Mouse (Mus musculus): ENCODE measurements around the gene St8sia6. TPM values are rescaled to one million over a fixed set of nuclear protein-coding genes. Genes with fewer than 3 reads are reported as not detected.

The St8sia6 gene
- polyA plus RNA-seq, 1 experiment from 2014 or later: 0.08 TPM

DNA sequence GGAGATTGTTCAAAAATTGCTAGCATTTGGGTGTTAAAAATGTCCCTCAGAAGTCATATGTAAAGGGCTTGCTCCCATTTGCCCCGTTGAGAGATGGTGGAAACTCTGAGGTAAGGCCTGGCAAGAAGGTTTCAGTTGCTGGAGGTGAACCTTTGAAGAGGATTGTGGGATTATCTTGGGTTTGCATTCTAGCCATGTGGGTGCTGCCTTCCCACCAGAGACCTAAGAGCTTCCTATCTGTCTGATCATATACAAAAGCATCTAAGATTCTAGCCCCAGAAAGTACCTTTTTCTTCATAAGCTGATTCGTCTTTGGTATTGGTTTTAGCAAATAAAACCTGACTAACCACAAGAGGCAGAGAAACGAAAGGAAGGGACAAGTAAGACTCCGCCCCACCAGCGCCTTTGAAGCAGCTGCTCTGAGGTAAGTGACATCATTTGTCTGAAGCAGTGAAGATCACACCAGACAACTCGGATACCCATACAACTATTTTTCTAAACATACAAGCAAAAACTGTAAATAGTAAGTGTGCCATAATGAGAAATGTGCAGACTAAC lies 75.2 kb downstream of the St8sia6 start:
- Histone ChIP-seq H3K4me2 (no peak overlapping the region), H3K27ac (ENCODE audit: poor library complexity, severe bottlenecking) (no peak overlapping the region), H3K27me3 (replicated peaks) (no peaks in the 10 kb centered on the region), H3K36me3 (no peaks in the 10 kb centered on the region), H3K4me1 (replicated peaks) (no peaks in the 10 kb centered on the region), H3K9me3 (replicated peaks) (no peaks in the 10 kb centered on the region), H3K4me3 (no peak overlapping the region), H3K9ac (no peak overlapping the region)
- ATAC-seq (ENCODE audit: insufficient number of reproducible peaks, low FRiP score): no peak
- 69% methylated on average over 6 of the region's 6 CpGs for WGBS

DNA sequence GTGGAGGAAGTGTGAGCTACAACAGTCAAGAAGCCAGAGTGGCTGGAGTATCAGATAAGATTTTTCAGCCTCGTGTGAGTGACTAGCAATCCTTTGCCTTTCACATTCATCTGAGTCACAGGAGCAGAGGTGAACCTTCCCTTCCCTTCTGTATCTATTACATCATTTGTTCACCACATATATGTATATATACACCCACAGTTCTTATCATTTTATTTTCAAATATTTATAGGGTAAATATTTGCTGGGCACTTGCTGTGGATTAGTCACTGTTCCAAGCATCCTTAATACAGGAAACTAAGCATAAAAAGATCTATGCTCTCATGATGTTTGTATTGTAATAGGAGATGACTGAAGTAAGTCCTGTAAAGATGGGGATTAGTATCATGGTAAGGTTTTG lies 85.1 kb downstream of the St8sia6 start:
- H3K27me3 ChIP-seq (replicated peaks): no peaks in the 10 kb centered on the region
- WGBS: 38% methylated on average over 1 of the region's 1 CpGs

DNA sequence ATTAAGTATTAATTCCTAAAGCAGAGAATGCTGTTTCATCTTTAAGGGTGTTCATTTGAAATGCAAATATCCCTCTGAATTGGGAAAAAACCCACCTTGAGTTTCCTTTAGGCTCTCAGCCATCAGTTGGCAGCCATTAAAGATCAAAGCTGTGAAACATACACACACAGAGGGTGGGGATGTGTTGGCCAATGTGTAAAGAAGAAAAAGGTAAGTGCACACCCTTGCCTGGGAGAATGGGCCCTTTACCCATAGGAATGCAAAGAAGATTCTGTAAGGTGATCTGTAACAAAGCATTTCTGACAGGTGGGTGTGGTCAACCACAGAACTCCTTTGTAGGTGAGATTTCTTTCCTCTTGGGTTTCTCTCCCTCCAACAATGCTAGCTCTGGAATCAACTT lies 96.3 kb downstream of the St8sia6 start:
- no peak for ATAC-seq (ENCODE audit: insufficient number of reproducible peaks, low FRiP score)
- no peaks in the 10 kb centered on the region for H3K27me3 ChIP-seq (replicated peaks)

More for the DNA sequence above, 85.1 kb downstream of the St8sia6 start:
- no peaks in the 10 kb centered on the region for H3K9me3 ChIP-seq (replicated peaks)
- no peak overlapping the region for H3K27ac ChIP-seq (ENCODE audit: poor library complexity, severe bottlenecking)
- no peaks in the 10 kb centered on the region for H3K36me3 ChIP-seq
- H3K4me2 ChIP-seq: no peak overlapping the region
- no peak for ATAC-seq (ENCODE audit: insufficient number of reproducible peaks, low FRiP score)
- H3K9ac ChIP-seq: no peak overlapping the region
- no peaks in the 10 kb centered on the region for H3K4me1 ChIP-seq (replicated peaks)
- no peak overlapping the region for H3K4me3 ChIP-seq

DNA sequence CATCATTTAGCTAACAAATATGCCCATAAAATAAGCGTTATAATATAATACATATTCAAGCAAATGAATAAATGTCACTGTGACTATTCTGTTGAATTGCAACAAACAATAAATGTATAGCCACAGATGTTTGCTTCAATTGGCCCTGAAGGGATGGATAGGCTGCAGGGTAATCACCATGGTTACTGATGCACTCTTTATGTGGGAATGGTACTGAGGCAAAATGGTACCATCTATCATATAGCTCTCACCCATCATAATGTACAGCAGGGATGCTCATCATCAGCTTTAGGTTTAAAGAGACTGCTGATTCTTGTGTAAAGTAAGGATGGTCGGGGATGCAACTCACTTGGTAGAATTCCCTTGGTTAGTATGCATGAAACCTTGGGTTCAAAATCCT lies 99.4 kb downstream of the St8sia6 start:
- Histone ChIP-seq H3K36me3 (no peaks in the 10 kb centered on the region), H3K4me1 (replicated peaks) (no peaks in the 10 kb centered on the region), H3K9ac (no peak overlapping the region), H3K27me3 (replicated peaks) (no peaks in the 10 kb centered on the region), H3K9me3 (replicated peaks) (no peaks in the 10 kb centered on the region), H3K4me2 (no peak overlapping the region), H3K4me3 (no peak overlapping the region), H3K27ac (ENCODE audit: poor library complexity, severe bottlenecking) (no peak overlapping the region)
- WGBS: 60% methylated on average over 2 of the region's 2 CpGs
- ATAC-seq (ENCODE audit: insufficient number of reproducible peaks, low FRiP score): no peak

More for the DNA sequence above, 96.3 kb downstream of the St8sia6 start:
- Histone ChIP-seq H3K4me2 (no peak overlapping the region), H3K4me1 (replicated peaks) (no peaks in the 10 kb centered on the region), H3K9me3 (replicated peaks) (no peaks in the 10 kb centered on the region), H3K27ac (ENCODE audit: poor library complexity, severe bottlenecking) (no peak overlapping the region), H3K9ac (no peak overlapping the region), H3K4me3 (no peak overlapping the region), H3K36me3 (no peaks in the 10 kb centered on the region)

DNA sequence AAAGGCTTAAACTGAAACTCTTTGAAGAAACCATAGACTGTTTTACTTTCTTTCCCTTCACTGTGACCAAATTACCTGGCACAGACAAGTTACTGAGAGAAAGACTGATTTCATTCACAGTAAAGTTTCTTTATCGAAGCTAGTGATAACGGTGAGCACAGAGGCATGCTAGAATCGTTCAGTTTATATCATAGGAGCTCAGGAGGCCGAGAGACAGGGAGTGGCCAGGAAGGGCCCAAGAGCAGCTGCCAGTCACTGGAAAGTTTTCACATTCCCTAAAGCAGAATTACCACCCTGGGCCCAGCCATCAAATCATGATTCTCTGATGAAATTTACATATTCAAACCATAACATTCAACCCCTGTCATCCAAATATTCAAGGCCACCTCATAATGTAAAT lies 109.5 kb downstream of the St8sia6 start:
- no peaks in the 10 kb centered on the region for H3K27me3 ChIP-seq (replicated peaks)
- no peak for ATAC-seq (ENCODE audit: insufficient number of reproducible peaks, low FRiP score)
- H3K9ac ChIP-seq: no peak overlapping the region
- H3K4me2 ChIP-seq: no peak overlapping the region
- H3K36me3 ChIP-seq: no peaks in the 10 kb centered on the region
- no peak overlapping the region for H3K4me3 ChIP-seq
- WGBS: 50% methylated on average over 4 of the region's 4 CpGs
- H3K27ac ChIP-seq (ENCODE audit: poor library complexity, severe bottlenecking): no peak overlapping the region
- H3K9me3 ChIP-seq (replicated peaks): no peaks in the 10 kb centered on the region
- H3K4me1 ChIP-seq (replicated peaks): no peaks in the 10 kb centered on the region

DNA sequence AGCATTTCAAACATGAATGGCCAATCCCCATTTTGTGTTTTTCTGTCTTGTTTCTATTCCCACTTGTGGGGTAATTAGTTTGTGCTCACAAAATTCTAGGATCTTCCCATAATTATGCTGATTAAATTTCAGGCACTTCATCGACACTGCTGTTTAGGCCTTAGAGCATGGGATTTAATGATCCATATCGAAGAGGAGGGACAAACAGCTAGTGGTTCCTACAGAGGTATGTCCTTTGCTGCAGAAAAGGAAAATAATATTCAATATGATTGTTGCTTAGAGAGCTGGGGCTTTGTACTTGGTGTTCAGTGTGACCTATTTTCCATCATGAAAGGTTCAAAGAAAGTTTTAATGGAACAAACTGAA lies 110.7 kb downstream of the St8sia6 start:
- Histone ChIP-seq H3K9me3 (replicated peaks) (no peaks in the 10 kb centered on the region), H3K4me1 (replicated peaks) (no peaks in the 10 kb centered on the region), H3K36me3 (no peaks in the 10 kb centered on the region), H3K4me2 (no peak overlapping the region), H3K27me3 (replicated peaks) (no peaks in the 10 kb centered on the region), H3K27ac (ENCODE audit: poor library complexity, severe bottlenecking) (no peak overlapping the region), H3K4me3 (no peak overlapping the region), H3K9ac (no peak overlapping the region)
- ATAC-seq (ENCODE audit: insufficient number of reproducible peaks, low FRiP score): no peak
- WGBS: 85% methylated on average over 2 of the region's 2 CpGs

DNA sequence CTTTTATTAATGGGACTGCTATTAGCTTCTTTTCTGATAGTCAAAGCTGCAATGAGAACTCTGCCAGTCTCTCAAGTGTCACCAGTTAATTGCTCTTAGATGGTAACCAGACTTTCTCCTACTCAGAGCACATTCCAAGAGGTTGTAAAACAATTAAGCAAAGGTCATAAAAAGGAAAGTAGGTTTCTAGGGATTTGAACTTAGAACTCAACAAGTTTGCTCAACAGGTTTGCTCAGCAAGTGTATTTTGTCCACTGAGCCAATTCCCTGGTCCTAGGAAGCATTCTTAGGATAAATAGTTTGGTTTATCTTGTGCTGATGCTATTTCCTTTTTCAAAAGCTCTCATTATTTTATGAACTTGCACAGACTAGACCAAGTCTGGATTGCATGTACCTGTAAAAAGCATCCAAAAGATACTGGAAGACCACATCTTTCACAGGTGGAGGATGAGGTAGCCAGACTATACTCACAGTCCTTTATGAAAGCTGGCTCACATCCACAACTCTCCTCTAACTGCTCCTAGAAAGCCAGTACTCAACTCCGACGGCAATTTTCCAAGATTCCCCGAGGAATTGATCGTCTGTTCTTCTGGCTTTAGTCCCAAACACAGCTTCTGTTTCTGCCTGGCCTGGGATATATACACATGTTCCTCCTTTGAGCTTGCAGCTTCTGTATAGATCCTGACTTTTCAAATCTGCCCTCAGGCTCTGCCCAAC lies 111.2 kb downstream of the St8sia6 start:
- Histone ChIP-seq H3K9me3 (replicated peaks) (no peaks in the 10 kb centered on the region), H3K27me3 (replicated peaks) (no peaks in the 10 kb centered on the region), H3K4me2 (no peak overlapping the region), H3K4me3 (no peak overlapping the region), H3K36me3 (no peaks in the 10 kb centered on the region), H3K4me1 (replicated peaks) (no peaks in the 10 kb centered on the region), H3K9ac (no peak overlapping the region), H3K27ac (ENCODE audit: poor library complexity, severe bottlenecking) (no peak overlapping the region)
- 69% methylated on average over 4 of the region's 4 CpGs for WGBS
- ATAC-seq (ENCODE audit: insufficient number of reproducible peaks, low FRiP score): no peak

DNA sequence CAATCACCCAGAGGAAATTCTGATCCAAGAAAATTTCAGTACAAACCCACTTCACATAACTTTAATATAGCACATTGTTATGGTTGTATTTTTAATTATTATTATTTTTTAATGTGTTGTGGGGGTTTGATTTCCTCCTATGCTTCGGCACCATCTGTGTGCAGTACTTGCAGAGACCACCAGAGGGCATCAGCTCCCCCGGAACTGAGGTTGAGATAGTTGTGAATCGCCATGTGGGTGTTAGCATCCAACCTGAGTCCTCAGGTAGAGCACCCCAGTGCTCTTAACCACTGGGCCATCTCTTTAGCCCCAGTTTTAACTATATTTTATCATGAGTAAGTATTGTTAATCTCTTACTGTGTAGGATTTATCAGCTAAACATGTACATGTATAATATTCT lies 120.9 kb downstream of the St8sia6 start:
- no peak for ATAC-seq (ENCODE audit: insufficient number of reproducible peaks, low FRiP score)
- H3K9me3 ChIP-seq (replicated peaks): no peaks in the 10 kb centered on the region; the same call in 1 of the 2 replicates
- H3K36me3 ChIP-seq: no peaks in the 10 kb centered on the region
- no peaks in the 10 kb centered on the region for H3K27me3 ChIP-seq (replicated peaks)
- WGBS: 59% methylated on average over 3 of the region's 3 CpGs
- no peak overlapping the region for H3K4me3 ChIP-seq
- H3K4me1 ChIP-seq (replicated peaks): no peaks in the 10 kb centered on the region
- H3K27ac ChIP-seq (ENCODE audit: poor library complexity, severe bottlenecking): no peak overlapping the region
- no peak overlapping the region for H3K9ac ChIP-seq
- no peak overlapping the region for H3K4me2 ChIP-seq

DNA sequence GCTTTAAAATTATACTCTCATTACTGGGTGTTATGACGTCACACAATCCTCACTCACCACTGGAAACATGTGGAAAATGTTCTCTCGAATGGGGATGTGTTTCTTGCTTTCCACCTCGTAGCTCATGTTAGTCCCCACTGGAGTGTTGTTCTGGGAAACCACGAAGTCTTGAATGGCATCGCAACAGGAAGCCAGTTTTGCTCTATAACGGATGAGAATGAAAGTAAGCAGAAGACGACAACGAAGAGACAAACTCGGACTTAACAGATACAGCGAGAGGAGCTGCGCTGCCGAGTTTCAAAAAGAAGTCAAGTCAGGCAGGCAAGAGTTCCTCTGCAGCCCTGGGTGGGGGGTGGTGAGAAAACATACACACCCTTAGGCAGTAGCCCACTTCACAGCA lies 121.4 kb downstream of the St8sia6 start:
- Histone ChIP-seq H3K9ac (no peak overlapping the region), H3K4me1 (replicated peaks) (no peaks in the 10 kb centered on the region), H3K27ac (ENCODE audit: poor library complexity, severe bottlenecking) (no peak overlapping the region), H3K36me3 (no peaks in the 10 kb centered on the region), H3K4me3 (no peak overlapping the region), H3K4me2 (no peak overlapping the region), H3K27me3 (replicated peaks) (no peaks in the 10 kb centered on the region), H3K9me3 (replicated peaks) (no peaks in the 10 kb centered on the region; the same call in 1 of the 2 replicates)
- 74% methylated on average over 12 of the region's 12 CpGs for WGBS
- ATAC-seq (ENCODE audit: insufficient number of reproducible peaks, low FRiP score): no peak

DNA sequence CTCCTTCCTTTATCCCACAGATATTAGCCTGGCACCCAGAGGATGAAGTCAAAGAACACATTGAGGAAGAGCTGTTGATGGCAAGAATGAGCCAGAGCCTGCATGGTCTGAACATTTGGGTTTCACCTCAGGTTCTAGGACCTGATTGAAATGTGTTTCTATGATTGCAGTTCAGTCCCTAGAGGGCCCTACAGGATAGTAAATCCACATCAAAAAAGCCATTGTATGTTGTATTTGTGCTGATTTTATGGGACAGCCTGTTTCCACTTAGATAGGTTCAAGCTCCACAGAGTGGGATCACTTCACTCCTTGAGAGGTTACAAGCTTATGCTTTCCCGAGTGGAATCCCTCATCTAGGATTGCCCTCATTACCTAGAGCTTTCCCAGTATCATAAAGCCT lies 159.0 kb downstream of the St8sia6 start:
- H3K4me2 ChIP-seq: no peak overlapping the region
- H3K27me3 ChIP-seq (replicated peaks): no peaks in the 10 kb centered on the region
- WGBS: 50% methylated on average over 1 of the region's 1 CpGs
- no peak for ATAC-seq (ENCODE audit: insufficient number of reproducible peaks, low FRiP score)
- no peak overlapping the region for H3K27ac ChIP-seq (ENCODE audit: poor library complexity, severe bottlenecking)
- no peak overlapping the region for H3K9ac ChIP-seq
- no peaks in the 10 kb centered on the region for H3K36me3 ChIP-seq
- H3K4me1 ChIP-seq (replicated peaks): no peaks in the 10 kb centered on the region
- no peak overlapping the region for H3K4me3 ChIP-seq
- H3K9me3 ChIP-seq (replicated peaks): no peaks in the 10 kb centered on the region

DNA sequence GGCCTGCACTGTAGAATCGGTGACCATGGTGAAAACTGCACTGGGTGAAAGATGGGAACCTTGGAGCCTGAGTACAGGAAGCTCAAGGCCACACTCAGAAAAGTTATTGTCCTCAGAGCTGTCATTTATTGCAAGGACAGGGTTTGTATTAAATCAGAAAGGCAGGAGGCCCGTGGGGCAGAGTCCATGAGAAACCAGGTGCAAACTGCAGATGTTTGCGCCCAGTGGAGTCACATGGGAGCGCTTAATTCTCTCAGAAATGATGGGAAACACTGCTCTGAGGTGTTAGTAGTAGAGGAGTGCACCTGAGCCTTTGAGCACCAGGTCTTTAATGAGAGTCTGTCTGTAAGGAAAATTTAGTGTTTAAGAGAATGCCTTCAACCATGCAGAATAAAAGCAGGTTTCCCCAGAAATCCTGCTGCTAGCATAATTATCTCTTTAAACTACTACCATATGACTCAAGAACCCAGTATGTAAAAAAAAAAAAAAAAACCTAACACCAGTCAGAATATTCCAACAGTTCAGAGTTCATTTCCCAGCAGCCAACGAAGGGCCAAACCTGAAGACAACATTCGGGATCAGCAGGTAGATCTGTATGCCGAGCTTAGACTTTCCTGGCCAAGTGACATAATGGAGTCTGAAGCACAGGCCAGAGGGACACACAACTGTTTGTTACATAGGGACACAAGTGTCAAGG lies 163.6 kb downstream of the St8sia6 start:
- no peak overlapping the region for H3K4me3 ChIP-seq
- 76% methylated on average over 7 of the region's 7 CpGs for whole genome bisulfite sequencing
- no peak overlapping the region for H3K9ac ChIP-seq
- H3K4me2 ChIP-seq: no peak overlapping the region
- no peak overlapping the region for H3K27ac ChIP-seq (ENCODE audit: poor library complexity, severe bottlenecking)
- H3K27me3 ChIP-seq (replicated peaks): no peaks in the 10 kb centered on the region
- no peaks in the 10 kb centered on the region for H3K9me3 ChIP-seq (replicated peaks)
- no peak for ATAC-seq (ENCODE audit: insufficient number of reproducible peaks, low FRiP score)
- no peaks in the 10 kb centered on the region for H3K4me1 ChIP-seq (replicated peaks)
- H3K36me3 ChIP-seq: no peaks in the 10 kb centered on the region
